Mouse (Mus musculus): Measurements from ENCODE around the gene Ube2n.

Ube2n gene

GRCm38 (mm10) chr10:95514656-95515292 is at the start of gene Ube2n:
Ube2n (plus strand) TSS chr10:95515145.
- peak; percentile 90 for DNase-seq (ENCODE audit: low spot score)

- no peak for DNase-seq (ENCODE audit: low spot score)
Measured at GRCm38 (mm10) chr10:95465485-95465896, 49.5 kb upstream of the Ube2n start.

GRCm38 (mm10) chr10:95468894-95469293 is 46.1 kb upstream of the Ube2n start:
- DNase-seq (ENCODE audit: low spot score) = no peak

- DNase-seq (ENCODE audit: low spot score) = no peak
Measured at GRCm38 (mm10) chr10:95471186-95471585, 43.8 kb upstream of the Ube2n start.

GRCm38 (mm10) chr10:95471889-95472547 is 42.9 kb upstream of the Ube2n start:
- no peak for DNase-seq (ENCODE audit: low spot score)

GRCm38 (mm10) chr10:95475923-95476322 is 39.0 kb upstream of the Ube2n start:
- peak; percentile 67 for DNase-seq (ENCODE audit: low spot score)

- DNase-seq (ENCODE audit: low spot score) = no peak
Measured at GRCm38 (mm10) chr10:95477516-95477915, 37.4 kb upstream of the Ube2n start.

- no peak for DNase-seq (ENCODE audit: low spot score)
Measured at GRCm38 (mm10) chr10:95489653-95490052, 25.3 kb upstream of the Ube2n start.

- DNase-seq (ENCODE audit: low spot score) = no peak
Measured at GRCm38 (mm10) chr10:95494268-95494667, 20.7 kb upstream of the Ube2n start.

GRCm38 (mm10) chr10:95501033-95501432 is 13.9 kb upstream of the Ube2n start:
- peak; percentile 19 for DNase-seq (ENCODE audit: low spot score)

GRCm38 (mm10) chr10:95501463-95502081 is 13.4 kb upstream of the Ube2n start, which contains the start of gene Mrpl42:
Mrpl42 (minus strand) TSS chr10:95501940.
- DNase-seq (ENCODE audit: low spot score) = peak; percentile 77

- DNase-seq (ENCODE audit: low spot score) = no peak
Measured at GRCm38 (mm10) chr10:95503443-95504235, 11.3 kb upstream of the Ube2n start.

- no peak for DNase-seq (ENCODE audit: low spot score)
Measured at GRCm38 (mm10) chr10:95504341-95504740, 10.6 kb upstream of the Ube2n start.

GRCm38 (mm10) chr10:95508126-95508525 is 6.8 kb upstream of the Ube2n start:
- DNase-seq (ENCODE audit: low spot score) = no peak

- DNase-seq (ENCODE audit: low spot score) = no peak
Measured at GRCm38 (mm10) chr10:95508793-95509192, 6.2 kb upstream of the Ube2n start.

- no peak for DNase-seq (ENCODE audit: low spot score)
Measured at GRCm38 (mm10) chr10:95509263-95509662, 5.7 kb upstream of the Ube2n start.

- DNase-seq (ENCODE audit: low spot score) = no peak
Measured at GRCm38 (mm10) chr10:95512635-95513034, 2.3 kb upstream of the Ube2n start.

GRCm38 (mm10) chr10:95513768-95514556 is 983 bp upstream of the Ube2n start:
- no peak for DNase-seq (ENCODE audit: low spot score)

GRCm38 (mm10) chr10:95515293-95515931 is 467 bp downstream of the Ube2n start:
- DNase-seq (ENCODE audit: low spot score) = peak; percentile 32

- DNase-seq (ENCODE audit: low spot score) = no peak
Measured at GRCm38 (mm10) chr10:95517656-95518055, 2.7 kb downstream of the Ube2n start.

- DNase-seq (ENCODE audit: low spot score) = no peak
Measured at GRCm38 (mm10) chr10:95525037-95525675, 10.2 kb downstream of the Ube2n start.
